Mouse (Mus musculus) spleen, adult 2 months (tissue): ENCODE results near the gene Atxn1.

Experiments
- CTCF ChIP-seq: fragments of 200-500 bp; IDR thresholded peaks from 2 replicates; pipeline ENCODE4 v1.5.1; 2011; ENCODE audit warnings: mild to moderate bottlenecking, inconsistent platforms; ENCODE audit not compliant: insufficient read depth, insufficient read length, insufficient replicate concordance; ENCODE audit errors: extremely low read depth
- POLR2A ChIP-seq: fragments of 200-500 bp; IDR thresholded peaks from 2 replicates; pipeline ENCODE4 v1.6.1; 2011; ENCODE audit warnings: low read depth, low read length, inconsistent platforms

DNA sequence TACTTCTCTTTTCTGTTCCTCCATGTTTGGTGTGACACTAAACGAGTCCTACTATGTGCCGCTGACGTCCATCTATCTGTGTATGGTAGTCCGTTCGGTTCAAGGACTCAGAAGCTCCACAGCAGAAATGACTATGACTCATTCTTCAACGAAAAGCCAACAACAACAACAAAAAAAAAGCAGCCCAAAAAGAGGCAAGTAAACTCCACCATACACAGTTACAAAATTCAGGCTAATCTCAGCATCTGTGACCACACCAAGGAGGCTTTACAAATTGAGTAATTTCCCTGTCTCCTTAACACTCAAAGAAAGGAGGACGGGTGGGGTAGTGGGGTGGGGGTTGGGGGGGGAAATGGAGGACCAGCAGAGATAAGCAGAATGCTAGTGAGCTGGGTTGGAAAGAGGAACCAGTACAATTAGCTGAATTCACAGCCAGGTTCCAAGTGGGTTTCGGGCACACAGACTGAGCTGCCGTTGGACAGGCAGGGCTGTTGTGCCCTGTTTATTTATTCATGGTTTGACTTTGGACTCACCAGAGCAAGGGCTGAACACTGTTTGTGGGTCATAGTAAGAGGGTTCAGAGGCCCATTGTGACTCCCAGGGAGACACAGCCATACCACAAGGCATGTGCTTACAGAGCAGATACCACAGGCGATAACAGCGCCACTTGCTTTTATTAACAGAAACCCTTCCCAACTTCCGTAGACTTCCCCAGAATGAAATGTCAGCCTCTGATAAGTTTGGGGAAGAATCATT lies 61.1 kb downstream of the Atxn1 start:
- TF ChIP-seq CTCF (no peak), POLR2A (no peak)
